Mouse (Mus musculus) right cerebral cortex, adult 2 months (tissue): Measurements from ENCODE around the gene Uggt2.

Source experiments
- DNase-seq, 2 experiments: peaks; one replicate each; pipeline ENCODE4 v3.0.0; 2021 to 2022; ENCODE audit warnings: low spot score in 2 of 2

The Uggt2 gene

DNA sequence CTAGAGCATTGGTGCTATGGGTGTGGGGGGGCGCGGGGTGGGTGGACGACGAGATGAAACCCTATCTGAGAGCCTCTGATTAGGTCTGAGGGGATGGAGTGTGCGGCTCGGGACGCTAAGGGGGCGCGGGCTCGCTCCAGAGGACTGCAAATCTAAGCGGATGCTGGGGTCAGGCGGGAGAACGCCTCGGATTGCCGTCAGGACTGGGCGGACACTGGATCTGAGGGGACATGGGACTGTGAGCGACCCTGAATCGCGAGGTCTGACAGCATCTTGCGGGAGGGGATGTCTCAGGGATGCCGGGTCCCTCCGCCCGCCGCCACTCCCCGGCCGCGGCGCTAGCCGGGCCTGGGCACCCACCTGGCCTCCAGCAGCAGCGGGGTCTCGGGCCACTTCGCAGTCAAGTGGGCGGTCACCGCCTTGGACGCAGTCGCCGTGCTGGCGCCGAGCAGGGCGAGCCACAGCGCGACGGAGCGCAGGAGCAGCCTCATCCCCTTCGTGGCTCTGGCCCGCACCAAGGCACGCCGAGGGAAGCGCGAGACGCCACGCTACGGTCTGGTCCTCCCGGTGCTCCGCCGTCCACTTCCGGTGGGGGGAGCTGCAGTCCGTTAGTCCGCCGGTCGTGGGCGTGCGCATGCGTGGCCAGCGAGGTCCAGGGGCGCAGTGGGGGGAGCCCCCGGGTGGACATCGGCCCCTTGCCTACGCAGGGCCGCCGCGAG, at the start of gene Uggt2:
Gene Uggt2, minus strand, starts transcription at position 580 of the 719 bp plus-strand sequence.
- peak; percentile 82 to 83 for DNase-seq

DNA sequence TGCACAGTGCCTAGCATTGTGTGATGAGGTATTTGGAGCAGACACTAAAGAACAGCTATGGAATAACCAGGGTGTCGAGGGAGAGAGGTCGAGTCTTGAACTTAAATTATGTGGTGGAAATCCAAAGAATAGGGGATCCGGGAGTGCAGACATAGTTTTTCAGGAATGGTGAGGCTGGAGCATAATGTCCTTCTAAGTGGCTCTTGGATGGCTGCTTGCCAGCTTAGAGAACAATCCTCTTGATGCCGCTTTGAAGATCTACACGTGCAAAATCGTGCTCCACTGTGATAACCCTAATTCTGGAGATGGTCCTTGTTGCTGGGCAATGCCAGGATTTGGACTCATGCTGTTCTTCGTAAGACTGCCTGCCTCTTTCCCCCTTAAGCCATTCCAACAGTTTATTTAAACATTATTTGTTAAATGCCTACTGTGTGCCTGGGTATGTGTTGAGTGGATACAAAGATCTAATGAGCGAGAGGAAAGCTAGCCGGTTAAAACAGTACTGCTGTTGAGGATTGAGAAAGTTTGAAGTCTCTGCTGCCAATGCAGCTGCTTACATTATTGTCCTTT, 40.2 kb upstream of the Uggt2 start:
- peak in 1 of 2 experiments; percentile 34 for DNase-seq

DNA sequence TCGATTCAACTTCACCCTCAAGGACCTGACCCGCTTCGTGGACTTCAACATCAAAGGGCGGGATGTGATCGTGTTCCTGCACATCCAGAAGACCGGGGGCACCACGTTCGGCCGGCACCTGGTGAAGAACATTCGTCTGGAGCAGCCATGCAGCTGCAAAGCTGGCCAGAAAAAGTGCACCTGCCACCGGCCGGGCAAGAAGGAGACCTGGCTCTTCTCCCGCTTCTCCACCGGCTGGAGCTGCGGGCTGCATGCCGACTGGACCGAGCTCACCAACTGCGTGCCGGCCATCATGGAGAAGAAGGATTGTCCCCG, 39.5 kb upstream of the Uggt2 start:
- DNase-seq = no peak

DNA sequence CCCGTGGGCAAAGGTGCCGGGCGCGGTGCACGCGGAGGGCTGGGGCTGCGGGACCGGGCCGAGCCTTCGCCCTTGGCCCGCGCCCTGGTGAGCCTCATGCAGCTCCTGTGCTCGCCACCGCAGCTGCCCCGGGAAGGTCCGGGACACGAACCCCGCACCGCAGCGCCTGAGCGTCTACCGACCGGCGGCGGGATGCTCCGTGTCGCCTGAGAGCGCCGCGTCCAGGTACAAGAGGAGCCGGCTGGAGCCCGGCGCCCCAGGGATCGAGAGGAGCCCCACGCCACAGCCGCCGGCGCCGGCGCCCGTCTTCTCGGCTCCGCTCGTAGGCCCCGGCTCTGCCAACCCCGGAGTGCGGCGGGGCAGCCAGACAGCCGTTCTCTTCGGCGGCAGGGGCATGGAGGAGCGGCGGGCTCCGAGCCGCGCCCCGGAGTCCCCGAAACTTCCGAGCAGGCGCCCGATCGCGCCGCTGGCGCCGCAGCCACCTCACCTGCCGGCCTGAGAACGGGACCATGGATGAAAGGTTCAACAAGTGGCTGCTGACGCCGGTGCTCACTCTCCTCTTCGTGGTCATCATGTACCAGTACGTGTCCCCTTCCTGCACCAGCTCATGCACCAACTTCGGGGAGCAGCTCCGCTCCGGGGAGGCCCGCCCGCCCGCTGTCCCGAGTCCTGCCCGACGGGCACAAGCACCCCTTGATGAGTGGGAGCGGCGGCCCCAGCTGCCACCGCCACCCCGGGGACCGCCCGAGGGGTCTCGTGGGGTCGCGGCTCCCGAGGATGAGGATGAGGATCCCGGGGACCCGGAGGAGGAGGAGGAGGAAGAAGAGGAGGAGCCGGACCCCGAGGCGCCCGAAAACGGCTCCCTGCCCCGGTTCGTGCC, 38.9 kb upstream of the Uggt2 start, which contains the start of gene Hs6st3:
Gene Hs6st3, plus strand, starts transcription at position 436 of the 880 bp plus-strand sequence.
- peak in 1 of 2 experiments; percentile 36 for DNase-seq

- peak; percentile 87 to 89 for DNase-seq
These were observed 38.3 kb upstream of the Uggt2 start for GRCm38 (mm10) chr14:119137512-119137905.

DNA sequence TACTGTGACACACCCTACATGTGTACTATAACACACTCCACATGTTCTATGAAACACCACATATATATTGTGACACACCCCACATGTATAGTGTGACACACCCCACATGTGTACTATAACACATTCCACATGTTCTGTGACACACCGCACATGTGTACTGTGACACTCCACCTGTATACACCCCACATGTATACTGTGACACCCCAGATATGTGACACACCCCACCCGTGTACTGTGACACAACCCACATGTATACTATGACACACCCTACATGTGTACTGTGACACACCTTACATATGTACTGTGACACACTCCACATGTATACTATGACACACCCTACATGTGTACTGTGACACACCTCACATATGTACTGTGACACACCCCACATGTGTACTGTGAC, 28.1 kb upstream of the Uggt2 start:
- DNase-seq = no peak

GRCm38 (mm10) chr14:119125840-119126239, 26.6 kb upstream of the Uggt2 start:
- no peak for DNase-seq

GRCm38 (mm10) chr14:119124061-119124460, 24.8 kb upstream of the Uggt2 start:
- no peak for DNase-seq

- DNase-seq = no peak
These were observed 24.4 kb upstream of the Uggt2 start for GRCm38 (mm10) chr14:119123582-119123981.

DNA sequence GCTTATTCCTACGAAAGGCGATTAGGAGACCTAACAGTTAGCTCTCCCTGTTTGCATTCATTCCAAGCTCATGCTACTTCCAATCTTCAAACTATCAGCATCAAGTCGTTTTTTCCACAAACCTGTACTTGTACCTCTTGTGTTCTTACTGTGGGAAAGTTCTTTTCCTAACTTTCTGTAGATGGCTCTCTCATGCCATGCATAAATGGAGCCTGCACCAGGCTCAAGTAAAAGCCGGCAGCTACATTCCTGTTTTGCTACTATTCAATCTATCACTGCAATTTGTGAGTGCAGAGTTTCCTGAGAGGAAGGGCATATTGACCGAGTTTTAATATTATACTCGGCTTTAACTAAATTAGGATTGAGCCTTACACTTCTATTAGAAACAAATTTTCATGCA, 13.3 kb upstream of the Uggt2 start:
- no peak for DNase-seq

DNA sequence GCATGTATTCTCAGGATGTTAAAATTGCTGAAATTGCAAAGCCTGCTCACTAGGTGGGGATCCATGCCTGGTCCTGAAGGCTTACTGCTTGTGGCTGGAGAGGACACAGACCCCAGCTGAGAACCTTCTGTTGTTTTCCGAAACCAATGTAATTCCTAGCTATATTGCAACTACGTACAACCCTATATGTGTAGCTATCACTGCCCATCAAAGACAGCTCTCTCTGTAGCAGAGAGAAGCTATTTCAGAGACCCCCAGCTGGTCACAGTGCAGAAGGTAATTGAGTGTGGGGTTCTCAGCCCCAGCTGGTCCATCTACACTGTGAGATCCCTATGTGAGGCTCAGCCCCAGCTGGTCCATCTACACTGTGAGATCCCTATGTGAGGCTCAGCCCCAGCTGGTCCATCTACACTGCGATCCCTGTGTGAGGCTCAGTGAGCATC, 10.6 kb upstream of the Uggt2 start:
- no peak for DNase-seq

GRCm38 (mm10) chr14:119108776-119109301, 9.6 kb upstream of the Uggt2 start:
- no peak for DNase-seq

- DNase-seq = no peak
These were observed 8.4 kb upstream of the Uggt2 start for GRCm38 (mm10) chr14:119107591-119107990.

DNA sequence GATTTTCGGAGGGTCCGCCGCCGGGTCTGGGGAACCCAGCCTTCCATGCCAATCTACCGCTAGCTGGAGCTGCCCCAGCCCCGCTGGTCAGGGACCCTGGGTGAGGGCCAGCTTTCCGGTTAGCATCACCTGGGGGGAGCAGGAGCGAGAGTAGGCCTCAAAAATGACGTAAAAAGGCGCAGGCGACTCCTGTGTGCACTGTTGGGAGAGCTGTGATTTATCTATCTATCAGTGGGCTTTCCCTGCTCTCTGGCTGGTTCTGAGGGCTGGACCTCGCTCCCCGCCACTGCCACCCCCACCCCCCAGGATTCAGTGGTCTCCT, 301 bp upstream of the Uggt2 start:
- DNase-seq = no peak

DNA sequence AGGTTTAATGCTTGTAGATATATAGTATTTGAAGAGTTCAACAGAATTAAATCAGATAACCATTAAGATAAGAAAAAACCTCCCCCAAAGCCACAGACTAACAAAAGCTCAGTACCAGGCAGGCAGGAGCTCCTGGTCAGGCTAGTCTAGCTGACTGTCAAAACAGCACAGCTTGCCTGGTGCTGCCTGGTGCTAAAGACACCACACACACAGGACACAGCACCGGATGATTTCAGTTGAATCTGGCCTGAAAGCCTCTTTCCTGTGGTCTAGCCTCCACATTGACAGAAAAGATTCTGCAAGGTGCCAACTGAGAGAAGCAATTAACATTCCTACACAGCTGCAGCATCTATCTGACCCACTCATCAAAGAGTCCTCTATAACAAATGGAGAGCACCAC, 37.4 kb downstream of the Uggt2 start:
- DNase-seq = no peak

GRCm38 (mm10) chr14:119060682-119061081, 38.5 kb downstream of the Uggt2 start:
- peak; percentile 17 to 22 for DNase-seq

DNA sequence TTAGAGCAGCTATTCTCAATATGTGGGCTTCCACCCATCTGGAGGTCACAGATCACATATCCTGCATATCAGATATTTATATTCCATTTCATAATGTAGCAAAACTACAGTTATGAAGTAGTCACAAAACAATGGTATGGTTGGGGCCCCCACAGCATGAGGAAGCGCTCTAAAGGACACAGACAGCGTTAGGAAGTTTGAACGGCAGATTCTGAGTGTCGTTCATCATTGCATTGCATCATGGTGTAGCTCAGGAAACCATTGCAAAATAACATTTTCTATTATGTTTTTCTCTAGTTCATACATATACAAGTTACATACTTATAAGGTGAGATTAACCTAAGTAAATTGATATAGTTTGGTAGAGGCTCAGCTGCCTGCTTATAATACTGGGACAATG, 42.2 kb downstream of the Uggt2 start:
- DNase-seq = no peak

GRCm38 (mm10) chr14:119052969-119053368, 46.3 kb downstream of the Uggt2 start:
- DNase-seq = no peak

DNA sequence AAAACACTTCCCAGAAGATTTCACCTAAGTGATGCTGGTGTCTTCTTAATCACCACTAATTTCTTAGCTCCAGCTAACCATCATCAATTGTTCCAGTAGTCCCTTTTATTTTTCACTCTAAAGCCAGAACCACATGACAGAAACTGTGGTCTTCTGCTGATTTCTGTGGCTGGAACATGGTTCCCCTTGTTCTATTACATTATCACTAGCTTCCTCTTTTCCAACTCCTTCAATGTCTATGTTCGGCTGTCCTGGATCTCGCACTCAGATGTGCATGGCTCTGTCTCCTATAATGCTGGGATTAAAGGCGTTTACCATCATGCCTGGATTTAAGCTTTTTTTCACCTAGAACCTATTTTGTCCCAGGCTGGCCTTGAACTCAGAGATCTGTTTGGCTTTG, 46.9 kb downstream of the Uggt2 start:
- no peak for DNase-seq

GRCm38 (mm10) chr14:119043765-119044164, 55.5 kb downstream of the Uggt2 start:
- DNase-seq = no peak

GRCm38 (mm10) chr14:119040253-119040652, 59.0 kb downstream of the Uggt2 start:
- DNase-seq = peak; percentile 58 to 60

- DNase-seq = no peak
These were observed 61.5 kb downstream of the Uggt2 start for GRCm38 (mm10) chr14:119037755-119038154.
